Mouse (Mus musculus) MEL (cell line): Measurements from ENCODE around the gene Anapc15-ps. TPM values are rescaled to one million over a fixed set of nuclear protein-coding genes. Genes with fewer than 3 reads are reported as not detected.
A peak's percentile ranks its signal among the peaks of the same experiment; 100 is the strongest.

Experiments used
- DNase-seq: peaks from one replicate; pipeline ENCODE4 v3.0.0; 2011; ENCODE audit warnings: low read depth, low spot score
- H3K27ac ChIP-seq: 2 replicates; pipeline ENCODE4 v1.5.1; 2012; ENCODE audit warnings: low read depth, mild to moderate bottlenecking, control low read depth, low read length, moderate library complexity; ENCODE audit not compliant: control insufficient read depth
- H3K27me3 ChIP-seq, 2 experiments: fragments of 150-350 bp in 1 of 2; sonication (generic) in 1 of 2; 2 replicates each; pipeline ENCODE4 v1.6.1; 2012; ENCODE audit warnings: low read length in 2 of 2, mild to moderate bottlenecking in 2 of 2, improper control_type of control experiment in 1 of 2, moderate library complexity in 1 of 2; ENCODE audit not compliant: insufficient read depth in 2 of 2, control insufficient read depth in 1 of 2
- H3K36me3 ChIP-seq, 2 experiments: 2 replicates each; pipeline ENCODE4 v1.6.1; 2012 to 2014; ENCODE audit warnings: low read length in 2 of 2, improper control_type of control experiment in 1 of 2, inconsistent platforms in 1 of 2, mild to moderate bottlenecking in 1 of 2; ENCODE audit not compliant: insufficient read depth in 2 of 2, control insufficient read depth in 1 of 2
- H3K4me1 ChIP-seq, 2 experiments: fragments of 150-350 bp in 1 of 2; sonication (generic) in 1 of 2; 2 replicates each; pipeline ENCODE4 v1.6.1; 2012; ENCODE audit warnings: low read length in 2 of 2, improper control_type of control experiment in 1 of 2, mild to moderate bottlenecking in 1 of 2; ENCODE audit not compliant: insufficient read depth in 2 of 2, control insufficient read depth in 1 of 2
- H3K4me3 ChIP-seq, 2 experiments: fragments of 150-350 bp in 1 of 2; sonication (generic) in 1 of 2; 2 replicates each; pipeline ENCODE4 v1.5.1; 2012; ENCODE audit warnings: low read depth in 2 of 2, low read length in 2 of 2, mild to moderate bottlenecking in 2 of 2, moderate library complexity in 2 of 2, control low read depth in 1 of 2, improper control_type of control experiment in 1 of 2; ENCODE audit not compliant: control insufficient read depth in 1 of 2, insufficient read depth in 1 of 2
- H3K79me2 ChIP-seq: 2 replicates; pipeline ENCODE4 v1.6.1; 2012; ENCODE audit warnings: mild to moderate bottlenecking, low read length, moderate library complexity; ENCODE audit not compliant: control insufficient read depth, poor library complexity, insufficient read depth
- H3K9ac ChIP-seq: 2 replicates; pipeline ENCODE4 v1.6.1; 2012; ENCODE audit warnings: low read depth, mild to moderate bottlenecking, control low read depth, low read length, moderate library complexity; ENCODE audit not compliant: control insufficient read depth, poor library complexity, severe bottlenecking
- H3K9me3 ChIP-seq: fragments of 150-350 bp; sonication (generic); replicated peaks from 2 replicates; pipeline ENCODE4 v1.6.1; 2012; ENCODE audit warnings: mild to moderate bottlenecking, low read length, improper control_type of control experiment, moderate library complexity; ENCODE audit not compliant: insufficient read depth
- CTCF ChIP-seq, 3 experiments: IDR thresholded peaks in 2 of 3; conservative IDR thresholded peaks in 1 of 3; 2 replicates each; pipeline ENCODE4 v1.5.1; 2011 to 2012; ENCODE audit warnings: low read length in 3 of 3, low read depth in 2 of 3, mild to moderate bottlenecking in 2 of 3, improper control_type of control experiment in 1 of 3, inconsistent platforms in 1 of 3, mixed read lengths in 1 of 3, moderate library complexity in 1 of 3; ENCODE audit not compliant: control insufficient read depth in 1 of 3, insufficient read depth in 1 of 3, poor library complexity in 1 of 3, severe bottlenecking in 1 of 3
- E2F4 ChIP-seq: IDR thresholded peaks from 2 replicates; pipeline ENCODE4 v1.6.1; 2011; ENCODE audit warnings: low read depth, low read length, improper control_type of control experiment, borderline replicate concordance
- ELF1 ChIP-seq: IDR thresholded peaks from 2 replicates; pipeline ENCODE4 v1.6.1; 2014; ENCODE audit warnings: low read depth, mild to moderate bottlenecking, inconsistent platforms, low read length, improper control_type of control experiment, moderate library complexity
- GABPA ChIP-seq: IDR thresholded peaks from 2 replicates; pipeline ENCODE4 v1.6.1; 2012; ENCODE audit warnings: low read depth, mild to moderate bottlenecking, inconsistent platforms, low read length, improper control_type of control experiment, moderate library complexity
- GATA1 ChIP-seq: IDR thresholded peaks from 2 replicates; pipeline ENCODE4 v1.6.1; 2011; ENCODE audit warnings: low read depth, low read length, improper control_type of control experiment
- JUND ChIP-seq: IDR thresholded peaks from 2 replicates; pipeline ENCODE4 v1.6.1; 2011; ENCODE audit warnings: low read depth, mild to moderate bottlenecking, improper control_type of control experiment, low read length
- MEF2A ChIP-seq: IDR thresholded peaks from 2 replicates; pipeline ENCODE4 v1.6.1; 2014; ENCODE audit warnings: low read depth, mild to moderate bottlenecking, inconsistent platforms, low read length, improper control_type of control experiment; ENCODE audit not compliant: poor library complexity, insufficient replicate concordance, severe bottlenecking; ENCODE audit errors: extremely low read depth
- MXI1 ChIP-seq: IDR thresholded peaks from 2 replicates; pipeline ENCODE4 v1.6.1; 2011; ENCODE audit warnings: mild to moderate bottlenecking, low read depth, low read length, improper control_type of control experiment
- MYB ChIP-seq: IDR thresholded peaks from 2 replicates; pipeline ENCODE4 v1.6.1; 2011; ENCODE audit warnings: mild to moderate bottlenecking, low read depth, low read length, improper control_type of control experiment
- MYC ChIP-seq: IDR thresholded peaks from 2 replicates; pipeline ENCODE4 v1.6.1; 2011; ENCODE audit warnings: low read depth, mild to moderate bottlenecking, low read length, improper control_type of control experiment, moderate library complexity
- NELFE ChIP-seq: IDR thresholded peaks from 2 replicates; pipeline ENCODE4 v1.6.1; 2011; ENCODE audit warnings: low read depth, low read length, improper control_type of control experiment
- NRF1 ChIP-seq: IDR thresholded peaks from 2 replicates; pipeline ENCODE4 v1.6.1; 2014; ENCODE audit warnings: low read depth, mild to moderate bottlenecking, inconsistent platforms, low read length, improper control_type of control experiment, moderate library complexity; ENCODE audit not compliant: poor library complexity, insufficient read depth, severe bottlenecking
- POLR2A ChIP-seq, 2 experiments: IDR thresholded peaks; 2 replicates each; pipeline ENCODE4 v1.6.1; 2011 to 2012; ENCODE audit warnings: low read length in 2 of 2, mild to moderate bottlenecking in 2 of 2, control low read depth in 1 of 2, improper control_type of control experiment in 1 of 2, low read depth in 1 of 2, moderate library complexity in 1 of 2; ENCODE audit not compliant: control insufficient read depth in 1 of 2, insufficient read depth in 1 of 2, poor library complexity in 1 of 2
- TAL1 ChIP-seq: IDR thresholded peaks from 2 replicates; pipeline ENCODE4 v1.6.1; 2012; ENCODE audit warnings: mild to moderate bottlenecking, inconsistent platforms, low read length, moderate library complexity, mixed read lengths
- TCF12 ChIP-seq: IDR thresholded peaks from 2 replicates; pipeline ENCODE4 v1.6.1; 2014; ENCODE audit warnings: low read depth, mild to moderate bottlenecking, inconsistent platforms, low read length, improper control_type of control experiment, moderate library complexity
- UBTF ChIP-seq: IDR thresholded peaks from 2 replicates; pipeline ENCODE4 v1.6.1; 2012; ENCODE audit warnings: low read depth, mild to moderate bottlenecking, inconsistent platforms, low read length, improper control_type of control experiment, moderate library complexity, borderline replicate concordance; ENCODE audit not compliant: insufficient read depth
- USF1 ChIP-seq: IDR thresholded peaks from 2 replicates; pipeline ENCODE4 v1.6.1; 2014; ENCODE audit warnings: low read depth, mild to moderate bottlenecking, inconsistent platforms, low read length, improper control_type of control experiment, moderate library complexity
- ZC3H11A ChIP-seq: IDR thresholded peaks from 2 replicates; pipeline ENCODE4 v1.6.1; 2012; ENCODE audit warnings: low read depth, mild to moderate bottlenecking, inconsistent platforms, low read length, improper control_type of control experiment
- polyA plus RNA-seq, 2 experiments: library from polyadenylated mRNA; stranded (reverse) in 1 of 2; unstranded in 1 of 2; fragments of >175 nt in 1 of 2; fragments of >200 nt in 1 of 2; gene quantifications; 2 replicates each; pipeline versions ENCODE4 v1.2.1 to v1.2.4; 2012; ENCODE audit warnings: low replicate concordance in 2 of 2, low read depth in 1 of 2; ENCODE audit not compliant: insufficient read length in 2 of 2, insufficient read depth in 1 of 2, missing spikeins in 1 of 2
- total RNA-seq: library from RNA; depleted of rRNA; stranded (reverse); fragments of 300-350 nt; gene quantifications from 2 replicates; pipeline ENCODE4 v1.2.3, GENCODE M21; 2012

The Anapc15-ps gene
- total and polyA plus RNA-seq, 3 experiments = 0.31 TPM; not detected in 2

DNA sequence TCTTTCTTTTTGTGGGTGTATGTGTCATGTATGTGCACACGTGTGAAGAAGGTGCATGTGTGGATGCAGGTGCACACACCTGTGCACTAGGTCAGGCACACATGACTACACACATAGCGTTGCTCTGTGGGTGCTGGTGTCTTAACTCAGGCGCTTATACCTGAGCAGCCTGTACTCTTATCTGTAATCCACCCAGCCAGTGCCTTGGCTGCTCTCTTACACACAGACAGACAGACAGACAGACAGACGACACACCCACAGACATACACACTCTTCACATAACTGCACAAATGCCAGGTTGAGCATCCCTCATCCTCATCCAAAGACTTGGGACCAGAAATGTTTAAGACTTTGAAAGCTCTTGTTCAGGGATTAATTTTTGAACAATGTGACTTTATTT is 12.8 kb upstream of the Anapc15-ps start:
- Histone ChIP-seq H3K9ac (no peak overlapping the region), H3K4me3 (no peak overlapping the region), H3K36me3 (no peaks in the 10 kb centered on the region), H3K27me3 (peaks cover 0 to 1% of the 10 kb centered on the region in 2 experiments; a peak in 1 of 4 replicates), H3K79me2 (no peaks in the 10 kb centered on the region), H3K9me3 (no peaks in the 10 kb centered on the region), H3K4me1 (no peaks in the 10 kb centered on the region), H3K27ac (no peak overlapping the region)
- TF ChIP-seq GATA1 = no peak
- no peak for TF ChIP-seq JUND
- TF ChIP-seq TAL1 = no peak
- TF ChIP-seq MYB = no peak
- TF ChIP-seq MEF2A = no peak
- no peak for TF ChIP-seq CTCF (IDR thresholded peaks at IDR 0.05 in 2 of 3, conservative IDR thresholded peaks at IDR 0.05 in 1 of 3; ENCODE audit: control insufficient read depth in 1 of 3, insufficient read depth in 1 of 3, low read depth in 2 of 3, low read length in 3 of 3, poor library complexity in 1 of 3, severe bottlenecking in 1 of 3)
- TF ChIP-seq UBTF = no peak
- DNase-seq = no peak

DNA sequence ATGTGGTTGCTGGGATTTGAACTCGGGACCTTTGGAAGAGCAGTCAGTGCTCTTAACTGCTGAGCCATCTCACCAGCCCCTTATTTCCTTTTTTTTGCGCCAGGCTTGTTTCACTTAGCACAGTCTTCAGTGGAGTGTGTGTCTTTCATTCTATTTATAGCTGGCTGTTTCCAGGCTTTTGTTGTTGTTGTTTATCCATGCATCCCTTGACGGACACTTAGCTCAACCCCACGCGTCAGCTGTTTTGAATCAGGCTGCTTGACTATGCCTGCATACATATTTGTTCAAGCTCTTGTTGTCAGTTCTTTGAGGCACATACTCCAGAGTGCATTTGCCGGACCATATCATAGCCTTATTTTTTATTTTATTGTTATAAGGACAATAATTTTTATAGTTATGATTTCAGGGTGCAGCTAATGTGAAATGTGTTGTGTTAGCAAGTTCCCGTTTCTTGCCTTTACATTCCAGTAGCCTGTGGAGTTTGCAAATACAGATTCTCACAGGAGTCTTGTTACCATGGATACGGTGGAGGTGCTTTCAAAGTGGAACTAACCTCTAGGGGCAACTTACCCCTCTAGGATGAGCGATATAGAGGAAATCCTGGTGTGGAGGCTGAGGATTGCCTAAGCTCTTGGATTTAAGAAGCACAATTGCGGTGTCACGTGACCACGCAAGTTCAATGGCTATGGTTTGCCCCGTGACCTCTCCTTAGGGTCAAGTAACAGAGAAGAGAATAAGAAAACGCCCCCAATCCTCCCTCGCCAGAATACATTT is 11.7 kb upstream of the Anapc15-ps start:
- DNase-seq = no peak
- Histone ChIP-seq H3K4me1 (no peaks in the 10 kb centered on the region), H3K27me3 (peaks cover 0 to 1% of the 10 kb centered on the region in 2 experiments; a peak in 1 of 4 replicates), H3K79me2 (no peaks in the 10 kb centered on the region), H3K4me3 (no peak overlapping the region), H3K9me3 (no peaks in the 10 kb centered on the region), H3K27ac (no peak overlapping the region), H3K9ac (no peak overlapping the region), H3K36me3 (no peaks in the 10 kb centered on the region)
- TF ChIP-seq USF1 = peak; percentile 23; the same call in 1 of the 2 replicates
- no peak for TF ChIP-seq GABPA

DNA sequence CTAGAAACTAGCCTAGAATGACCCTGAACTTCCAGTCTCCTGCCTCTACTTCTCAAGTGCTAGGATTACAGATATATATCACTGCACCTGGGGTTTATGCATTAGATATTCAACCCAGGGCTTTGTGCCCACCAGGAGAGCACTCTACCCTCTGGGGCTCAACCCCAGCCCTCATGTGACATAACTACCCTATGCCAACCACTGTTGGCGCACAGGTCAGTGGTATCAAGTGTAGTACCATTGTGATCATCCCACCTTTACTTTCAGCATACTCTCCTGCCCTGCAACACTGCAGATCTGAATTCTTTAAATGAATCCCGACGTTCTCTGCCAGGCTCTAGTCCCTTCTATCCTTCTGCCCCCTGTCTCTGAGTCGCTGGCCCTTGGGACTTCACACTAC is 11.0 kb upstream of the Anapc15-ps start:
- no peaks in the 10 kb centered on the region for H3K79me2 ChIP-seq
- no peak overlapping the region for H3K27ac ChIP-seq
- TF ChIP-seq E2F4 = no peak
- no peak for TF ChIP-seq NRF1
- TF ChIP-seq MYC = no peak
- no peak for TF ChIP-seq NELFE
- no peak for TF ChIP-seq TAL1
- no peak for TF ChIP-seq ZC3H11A
- no peak for TF ChIP-seq POLR2A (IDR thresholded peaks at IDR 0.05; ENCODE audit: control insufficient read depth in 1 of 2, insufficient read depth in 1 of 2, low read depth in 1 of 2, low read length in 2 of 2, poor library complexity in 1 of 2)
- TF ChIP-seq MXI1 = no peak
- no peak for TF ChIP-seq MEF2A
- TF ChIP-seq ELF1 = no peak
- no peak for TF ChIP-seq TCF12
- TF ChIP-seq USF1 = no peak
- no peaks in the 10 kb centered on the region for H3K36me3 ChIP-seq
- peaks cover 0 to 1% of the 10 kb centered on the region in 2 experiments; a peak in 1 of 4 replicates for H3K27me3 ChIP-seq
- H3K4me3 ChIP-seq = no peak overlapping the region
- no peaks in the 10 kb centered on the region for H3K9me3 ChIP-seq
- no peaks in the 10 kb centered on the region for H3K4me1 ChIP-seq
- no peak for DNase-seq
- H3K9ac ChIP-seq = no peak overlapping the region
